Mouse (Mus musculus) stomach, postnatal 0 days (tissue): ENCODE measurements around the gene Otulinl. TPM values are rescaled to one million over a fixed set of nuclear protein-coding genes. Genes with fewer than 3 reads are reported as not detected.
A peak's percentile ranks its signal among the peaks of the same experiment; 100 is the strongest.
"Not testable (repeated sequence)": the region's sequence is repeated elsewhere in the genome, so short reads cannot be mapped to it uniquely, and the experiment has no call there.

Experiments
- ATAC-seq: fragments of 200-750 bp; cut with Nextera tagmentation; 2 replicates; pipeline ENCODE4 v1.8.0; 2017; ENCODE audit not compliant: low FRiP score, low TSS enrichment
- DNase-seq: peaks from one replicate; pipeline ENCODE4 v3.0.0-alpha.2; 2016; ENCODE audit warnings: low spot score
- H3K27ac ChIP-seq: fragments of 300-500 bp; sonication (generic); replicated peaks from 2 replicates; pipeline ENCODE4 v1.5.1; 2014; ENCODE audit warnings: mild to moderate bottlenecking, control low read depth
- H3K27me3 ChIP-seq: fragments of 300-500 bp; sonication (generic); 2 replicates; pipeline ENCODE4 v1.6.1; 2014; ENCODE audit warnings: low read length; ENCODE audit not compliant: control insufficient read depth, insufficient read depth
- H3K36me3 ChIP-seq: fragments of 300-500 bp; sonication (generic); 2 replicates; pipeline ENCODE4 v1.6.1; 2014; ENCODE audit warnings: low read length, mixed read lengths; ENCODE audit not compliant: control insufficient read depth, insufficient read depth
- H3K4me1 ChIP-seq: fragments of 300-500 bp; sonication (generic); replicated peaks from 2 replicates; pipeline ENCODE4 v1.6.1; 2014; ENCODE audit warnings: antibody characterized with exemption; ENCODE audit not compliant: control insufficient read depth, insufficient read depth
- H3K4me2 ChIP-seq: fragments of 300-500 bp; sonication (generic); replicated peaks from 2 replicates; pipeline ENCODE4 v1.6.1; 2014; ENCODE audit warnings: low read depth, mild to moderate bottlenecking, control low read depth, moderate library complexity
- H3K4me3 ChIP-seq: fragments of 300-500 bp; sonication (generic); 2 replicates; pipeline ENCODE4 v1.5.1; 2014; ENCODE audit warnings: low read depth, low read length, control low read depth
- H3K9ac ChIP-seq: fragments of 300-500 bp; sonication (generic); 2 replicates; pipeline ENCODE4 v1.6.1; 2014; ENCODE audit warnings: mild to moderate bottlenecking, low read length, control low read depth, mixed read lengths
- H3K9me3 ChIP-seq: fragments of 300-500 bp; sonication (generic); 2 replicates; pipeline ENCODE4 v1.6.1; 2016; ENCODE audit warnings: low read length; ENCODE audit not compliant: control insufficient read depth
- CTCF ChIP-seq: IDR thresholded peaks from 2 replicates; pipeline ENCODE4 v1.5.1; 2016; ENCODE audit warnings: antibody characterized with exemption, low read depth, mild to moderate bottlenecking, moderate library complexity
- EP300 ChIP-seq: optimal IDR thresholded peaks from 2 replicates; pipeline ENCODE3; 2016; ENCODE audit warnings: antibody characterized with exemption
- WGBS: fragments of 180-500 bp; shearing (Covaris S2); extraction: QIAGEN DNeasy Blood & Tissue Kit; methylation state at CpG from one replicate; pipeline ENCODE4 v1.1.7; 2014; 5-methylcytosine and 5-hydroxymethylcytosine counted together
- polyA plus RNA-seq: library from polyadenylated mRNA; unstranded; fragments of >200 nt; fragmentation: Nextera tagmentation; extraction: Ambion mirVana; gene quantifications from 2 replicates; pipeline ENCODE4 v1.2.1, GENCODE M21; 2015

The Otulinl gene
- polyA plus RNA-seq, result 14.6 and 15.2 TPM in 2 replicates

DNA sequence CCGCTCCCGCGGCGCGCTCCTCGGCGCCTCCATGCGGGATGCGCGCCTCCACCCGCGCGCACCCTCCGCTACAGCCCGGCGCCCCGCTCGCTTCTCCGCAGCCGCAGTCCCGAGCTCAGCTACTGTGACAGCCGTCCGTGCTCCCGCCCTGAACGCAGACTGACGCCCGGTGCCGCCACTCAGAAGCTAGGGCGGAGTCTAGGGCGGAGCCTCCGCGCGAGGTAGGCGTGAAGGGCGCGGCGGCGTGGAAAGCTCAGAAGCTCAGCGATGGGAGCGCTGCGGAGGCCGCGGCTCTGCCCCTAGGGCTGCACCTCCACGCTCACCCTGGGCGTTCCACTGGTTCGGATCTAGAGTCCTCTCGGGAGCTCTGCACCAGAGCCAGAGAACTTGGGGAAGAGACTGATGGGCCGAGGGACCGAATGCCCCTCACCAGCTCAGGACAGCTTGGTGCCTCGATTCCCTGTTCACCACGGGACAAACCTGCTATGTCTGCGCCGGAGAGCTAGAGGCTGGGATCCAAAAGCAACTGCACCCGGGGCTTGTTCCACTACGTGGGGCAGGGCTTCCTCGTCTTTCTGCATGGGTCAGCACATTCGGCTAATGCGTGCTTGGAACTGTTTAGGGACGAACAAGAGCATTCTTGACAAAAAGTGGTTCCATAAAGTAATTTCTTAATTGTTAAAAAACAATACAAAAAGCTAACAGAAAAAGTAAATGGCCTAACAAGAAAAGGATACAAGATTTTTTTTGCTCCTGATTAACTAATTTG lies at the start of gene Otulinl:
Gene Otulinl, minus strand, starts transcription at position 161 of the 769 bp plus-strand sequence.
- 2% methylated on average over 58 of the region's 59 CpGs for WGBS

DNA sequence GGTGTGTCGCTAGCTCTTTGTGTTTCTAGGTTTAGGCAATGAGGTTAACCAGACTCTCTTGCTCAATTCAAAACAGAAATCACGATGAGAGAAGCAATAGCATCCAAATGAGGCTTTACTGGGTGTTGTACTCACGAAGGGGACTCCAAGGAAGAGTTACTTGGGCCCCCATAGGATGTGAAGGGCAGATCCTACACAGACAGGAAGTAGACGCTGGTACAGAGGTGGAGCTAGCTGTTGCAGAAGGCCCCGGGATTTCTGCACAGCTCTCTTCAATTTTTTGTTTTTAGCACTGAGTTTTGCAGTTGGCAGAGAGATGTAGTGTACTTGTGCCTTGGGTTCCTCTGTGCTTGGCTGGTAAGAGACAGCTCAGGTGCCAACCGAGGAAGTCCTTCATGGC lies 44.8 kb upstream of the Otulinl start:
- no peak for DNase-seq

More for the DNA sequence above, at the start of gene Otulinl:
- Histone ChIP-seq H3K4me2 (peak within 1 kb of the TSS; percentile 96), H3K4me1 (0 out of 2 replicates have a peak, but pooled peaks cover 2% of the 10 kb centered on the region), H3K9ac (peak within 1 kb of the TSS; percentile 78), H3K27me3 (no peaks in the 10 kb centered on the region), H3K9me3 (no peaks in the 10 kb centered on the region), H3K4me3 (peak within 1 kb of the TSS; percentile 64), H3K27ac (peak within 1 kb of the TSS; percentile 73), H3K36me3 (no peaks in the 10 kb centered on the region)
- TF ChIP-seq EP300 (no peak), CTCF (peak; percentile 7; the same call in 1 of the 2 replicates)
- DNase-seq (peak; percentile 94), ATAC-seq (peak; percentile 99)

GRCm38 (mm10) chr15:27724796-27725680 lies 43.7 kb upstream of the Otulinl start:
- no peak overlapping the region for H3K27ac ChIP-seq
- H3K27me3 ChIP-seq, result no peaks in the 10 kb centered on the region
- TF ChIP-seq CTCF (no peak), EP300 (no peak)
- H3K36me3 ChIP-seq, result no peaks in the 10 kb centered on the region
- no peaks in the 10 kb centered on the region for H3K9me3 ChIP-seq
- DNase-seq, result no peak
- no peaks in the 10 kb centered on the region for H3K4me1 ChIP-seq
- no peak overlapping the region for H3K4me3 ChIP-seq
- H3K4me2 ChIP-seq, result no peak overlapping the region
- ATAC-seq, result no peak
- H3K9ac ChIP-seq, result no peak overlapping the region
- 69% methylated on average over 9 of the region's 9 CpGs for WGBS

More for the DNA sequence above, 44.8 kb upstream of the Otulinl start:
- ATAC-seq, result no peak
- H3K4me2 ChIP-seq, result no peak overlapping the region
- TF ChIP-seq EP300 (no peak), CTCF (no peak)
- H3K27me3 ChIP-seq, result no peaks in the 10 kb centered on the region
- no peaks in the 10 kb centered on the region for H3K9me3 ChIP-seq
- no peak overlapping the region for H3K9ac ChIP-seq
- no peak overlapping the region for H3K4me3 ChIP-seq
- 74% methylated on average over 6 of the region's 6 CpGs for WGBS
- H3K36me3 ChIP-seq, result no peaks in the 10 kb centered on the region
- H3K27ac ChIP-seq, result no peak overlapping the region
- no peaks in the 10 kb centered on the region for H3K4me1 ChIP-seq

DNA sequence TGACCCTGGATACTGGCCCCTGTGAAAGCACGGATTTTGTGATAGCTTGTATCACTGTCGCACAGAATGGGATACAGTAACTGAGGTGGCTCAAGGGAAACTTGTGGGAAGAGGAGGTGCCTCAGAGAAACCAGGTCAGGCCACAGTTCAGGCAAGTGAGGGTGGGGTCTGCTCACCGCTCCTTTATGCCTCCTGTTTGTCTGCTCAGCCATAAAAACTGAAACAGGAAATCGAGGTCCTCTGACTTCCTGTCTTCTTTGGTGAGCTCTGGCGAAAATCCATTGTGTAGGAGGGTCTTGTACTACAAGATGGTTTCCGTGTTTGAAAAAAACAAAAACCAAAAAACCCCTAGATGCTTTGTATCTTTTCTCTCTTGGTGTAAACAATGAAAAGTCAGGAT lies 42.9 kb upstream of the Otulinl start:
- no peaks in the 10 kb centered on the region for H3K36me3 ChIP-seq
- H3K4me1 ChIP-seq, result no peaks in the 10 kb centered on the region
- H3K9ac ChIP-seq, result no peak overlapping the region
- H3K4me2 ChIP-seq, result no peak overlapping the region
- DNase-seq (no peak), ATAC-seq (no peak)
- WGBS, result 68% methylated on average over 6 of the region's 6 CpGs
- H3K9me3 ChIP-seq, result no peaks in the 10 kb centered on the region
- no peaks in the 10 kb centered on the region for H3K27me3 ChIP-seq
- TF ChIP-seq CTCF (no peak), EP300 (no peak)
- no peak overlapping the region for H3K4me3 ChIP-seq
- no peak overlapping the region; the same call in 1 of the 2 replicates for H3K27ac ChIP-seq

- ATAC-seq (no peak), DNase-seq (no peak)
- H3K27ac ChIP-seq, result no peak overlapping the region
- H3K4me2 ChIP-seq, result no peak overlapping the region
- H3K36me3 ChIP-seq, result no peaks in the 10 kb centered on the region
- H3K4me1 ChIP-seq, result no peaks in the 10 kb centered on the region
- H3K4me3 ChIP-seq, result no peak overlapping the region
- H3K9me3 ChIP-seq, result no peaks in the 10 kb centered on the region
- H3K9ac ChIP-seq, result no peak overlapping the region
- 42% methylated on average over 6 of the region's 6 CpGs for WGBS
- TF ChIP-seq EP300, result no peak
- TF ChIP-seq CTCF, result no peak
- H3K27me3 ChIP-seq, result no peaks in the 10 kb centered on the region
These were observed 42.4 kb upstream of the Otulinl start for GRCm38 (mm10) chr15:27723746-27724145.

DNA sequence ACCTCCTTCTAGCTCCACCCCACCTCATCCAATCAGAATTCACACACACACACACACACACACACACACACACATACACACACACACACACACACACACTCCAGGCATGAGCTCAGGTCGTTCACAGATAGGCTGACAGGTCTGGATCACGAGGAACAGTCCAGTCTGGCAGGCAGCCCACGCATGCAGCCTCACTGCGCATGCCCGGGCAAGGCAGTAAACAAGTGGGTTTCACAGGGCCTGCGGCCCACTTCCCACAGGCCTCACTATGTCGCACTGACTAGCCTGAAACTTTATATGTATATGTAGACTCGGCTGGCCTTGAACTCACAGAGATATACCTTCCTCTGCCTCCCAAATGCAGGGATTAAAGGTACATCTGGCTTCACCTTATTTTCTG lies 38.9 kb upstream of the Otulinl start:
- not testable (repeated sequence) for H3K9ac ChIP-seq, DNase-seq, H3K4me2 ChIP-seq, H3K4me3 ChIP-seq, H3K4me1 ChIP-seq, H3K36me3 ChIP-seq, ATAC-seq, H3K27me3 ChIP-seq, H3K9me3 ChIP-seq, H3K27ac ChIP-seq
- 77% methylated on average over 8 of the region's 8 CpGs for WGBS
